In the genomic region with DNA sequence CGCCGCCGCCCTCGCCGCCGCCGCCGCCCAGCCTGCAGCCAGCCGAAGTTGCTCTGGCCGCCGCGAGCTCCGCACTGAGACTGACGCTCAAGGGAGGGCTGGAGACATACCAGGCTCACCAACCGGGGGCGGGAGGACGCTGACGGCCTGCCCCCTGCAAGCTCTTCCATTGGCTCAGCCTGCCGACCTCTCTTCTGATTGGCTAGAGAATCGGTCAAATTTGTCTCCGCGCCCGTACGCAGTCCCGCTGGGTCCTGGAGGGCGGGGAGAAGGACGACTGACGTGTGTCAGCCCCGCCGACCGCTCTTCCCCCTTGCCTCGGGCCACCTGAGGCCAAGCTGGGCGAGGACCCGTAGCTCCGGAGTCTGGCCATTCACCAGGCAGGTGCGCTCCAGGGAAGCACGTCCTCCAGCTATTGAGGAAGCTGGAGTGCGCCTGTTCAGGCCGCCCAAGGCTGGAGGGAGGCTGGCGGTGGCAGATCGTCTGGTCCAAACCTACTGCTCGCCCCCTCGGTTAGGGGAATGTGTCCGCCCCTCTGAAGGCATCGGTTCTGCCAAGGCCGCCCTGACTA, we compare ENCODE assay signal across 8 mouse cellular contexts. TPM values are rescaled to one million over a fixed set of nuclear protein-coding genes. Genes with fewer than 3 reads are reported as not detected.
DNase-seq lines count a peak whose midpoint lies in the region; ATAC-seq lines count a peak whose summit lies in the region.

A gene (minus strand): TSS at position 90 of the 571 bp plus-strand sequence.

- peak within 1 kb of the TSS; percentile 97 for H3K27ac ChIP-seq in hindbrain, embryonic 12.5 days

- under 1% methylated on average over 46 of the region's 46 CpGs for WGBS in hindbrain, embryonic 12.5 days

- peaks cover 15% of the 10 kb centered on the region for H3K4me1 ChIP-seq in hindbrain, embryonic 12.5 days

- H3K36me3 ChIP-seq in hindbrain, embryonic 12.5 days: no peaks in the 10 kb centered on the region

- no peaks in the 10 kb centered on the region; the same call in 1 of the 2 replicates for H3K27me3 ChIP-seq in hindbrain, embryonic 12.5 days

- peak; percentile 100 for ATAC-seq in hindbrain, embryonic 12.5 days (ENCODE audit: low FRiP score)

- peak within 1 kb of the TSS; percentile 97 for H3K4me3 ChIP-seq in hindbrain, embryonic 12.5 days

- DNase-seq in NIH3T3 (ENCODE audit: low read depth): peak; percentile 99
- DNase-seq in cerebellum, postnatal 10 days: peak; percentile 98 to 99
- peak; percentile 95 to 96 for DNase-seq in frontal cortex, postnatal 10 days (ENCODE audit: low spot score in 2 of 2)
- DNase-seq in layer of hippocampus, postnatal 14 days (ENCODE audit: low spot score in 2 of 2): peak; percentile 94 to 98
- peak; percentile 96 for DNase-seq in lung, postnatal 14 days
- DNase-seq in retina, adult 2 months (ENCODE audit: low read depth, low spot score): peak; percentile 95
- peak; percentile 95 to 98 for DNase-seq in thymus, postnatal 36 days

- peak within 1 kb of the TSS; percentile 69 for H3K4me2 ChIP-seq in hindbrain, embryonic 12.5 days (replicated peaks)

- peak within 1 kb of the TSS; percentile 99 for H3K9ac ChIP-seq in hindbrain, embryonic 12.5 days

- H3K9me3 ChIP-seq in hindbrain, embryonic 12.5 days (replicated peaks): no peaks in the 10 kb centered on the region

RNA-seq across cellular contexts. Expression of the gene that starts here (rescaled TPM):
- polyA plus RNA-seq in hindbrain, embryonic 12.5 days (2016; fragmentation: Nextera tagmentation; extraction: Ambion mirVana): 40.9 and 41.1 TPM in 2 replicates
- total RNA-seq in layer of hippocampus, postnatal 14 days (2021): 100 to 1,000 TPM; 353 to 381 TPM

Comparison
In these comparisons a context has a peak if more than half of its experiments do, and no peak if none do; other contexts are left out.
1. Peak in every context shown above with its lines: DNase-seq, ATAC-seq, H3K4me3 ChIP-seq and H3K27ac ChIP-seq.